Mouse (Mus musculus) neural tube, embryonic 14.5 days (tissue): ENCODE data around the gene Plekha6. TPM values are rescaled to one million over a fixed set of nuclear protein-coding genes. Genes with fewer than 3 reads are reported as not detected.

Experiments used
- ATAC-seq: fragments of 200-750 bp; cut with Nextera tagmentation; 2 replicates; pipeline ENCODE4 v1.8.0; 2017; ENCODE audit warnings: low read depth, mild to moderate bottlenecking, moderate TSS enrichment, moderate library complexity
- H3K27ac ChIP-seq: fragments of 300-500 bp; sonication (generic); 2 replicates; pipeline ENCODE4 v1.5.1; 2014; ENCODE audit warnings: low read depth, mild to moderate bottlenecking, control low read depth, low read length, moderate library complexity, mixed read lengths
- H3K27me3 ChIP-seq: fragments of 300-500 bp; sonication (generic); 2 replicates; pipeline ENCODE4 v1.6.1; 2014; ENCODE audit warnings: low read length; ENCODE audit not compliant: control insufficient read depth, insufficient read depth
- H3K36me3 ChIP-seq: fragments of 300-500 bp; sonication (generic); 2 replicates; pipeline ENCODE4 v1.6.1; 2014; ENCODE audit warnings: low read length, mixed read lengths; ENCODE audit not compliant: control insufficient read depth, insufficient read depth
- H3K4me1 ChIP-seq: fragments of 300-500 bp; sonication (generic); 2 replicates; pipeline ENCODE4 v1.6.1; 2014; ENCODE audit warnings: low read length; ENCODE audit not compliant: control insufficient read depth, insufficient read depth
- H3K4me2 ChIP-seq: fragments of 300-500 bp; sonication (generic); 2 replicates; pipeline ENCODE4 v1.6.1; 2014; ENCODE audit warnings: mild to moderate bottlenecking, low read depth, low read length, control low read depth
- H3K4me3 ChIP-seq: fragments of 300-500 bp; sonication (generic); 2 replicates; pipeline ENCODE4 v1.5.1; 2014; ENCODE audit warnings: low read depth, low read length, control low read depth, mixed read lengths
- H3K9ac ChIP-seq: fragments of 300-500 bp; sonication (generic); replicated peaks from 2 replicates; pipeline ENCODE4 v1.6.1; 2014; ENCODE audit warnings: low read depth, mild to moderate bottlenecking, control low read depth, low read length, mixed read lengths
- H3K9me3 ChIP-seq: fragments of 300-500 bp; sonication (generic); 2 replicates; pipeline ENCODE4 v1.6.1; 2016; ENCODE audit warnings: low read length; ENCODE audit not compliant: control insufficient read depth
- WGBS: fragments of 180-500 bp; shearing (Covaris S2); extraction: QIAGEN DNeasy Blood & Tissue Kit; methylation state at CpG from one replicate; pipeline ENCODE4 v1.1.7; 2014; 5-methylcytosine and 5-hydroxymethylcytosine counted together
- polyA plus RNA-seq: library from polyadenylated mRNA; unstranded; fragments of >200 nt; fragmentation: Nextera tagmentation; extraction: Ambion mirVana; gene quantifications from 2 replicates; pipeline ENCODE4 v1.2.1, GENCODE M21; 2014

Gene Plekha6
- polyA plus RNA-seq, 1 experiment from 2014 or later, result 27.9 TPM

- peaks cover 40% of the 10 kb centered on the region for H3K36me3 ChIP-seq
These were observed 123.9 kb downstream of the Plekha6 start for GRCm38 (mm10) chr1:133287880-133288279.

GRCm38 (mm10) chr1:133291888-133292287 lies 127.9 kb downstream of the Plekha6 start:
- 92% methylated on average over 6 of the region's 6 CpGs for WGBS
- no peak overlapping the region for H3K4me3 ChIP-seq
- no peaks in the 10 kb centered on the region for H3K9me3 ChIP-seq
- H3K4me2 ChIP-seq, result no peak overlapping the region
- no peak overlapping the region for H3K27ac ChIP-seq
- ATAC-seq, result no peak
- H3K9ac ChIP-seq, result no peak overlapping the region
- H3K27me3 ChIP-seq, result no peaks in the 10 kb centered on the region
- no peaks in the 10 kb centered on the region for H3K4me1 ChIP-seq
- H3K36me3 ChIP-seq, result peaks cover 51% of the 10 kb centered on the region

More at GRCm38 (mm10) chr1:133287880-133288279, 123.9 kb downstream of the Plekha6 start:
- Histone ChIP-seq H3K4me3 (no peak overlapping the region), H3K27me3 (no peaks in the 10 kb centered on the region), H3K4me2 (no peak overlapping the region), H3K9ac (no peak overlapping the region), H3K9me3 (no peaks in the 10 kb centered on the region), H3K27ac (no peak overlapping the region), H3K4me1 (no peaks in the 10 kb centered on the region)
- whole genome bisulfite sequencing, result 92% methylated on average over 12 of the region's 12 CpGs
- ATAC-seq, result no peak

- peaks cover 44% of the 10 kb centered on the region for H3K36me3 ChIP-seq
- H3K27me3 ChIP-seq, result no peaks in the 10 kb centered on the region
- no peak overlapping the region for H3K4me3 ChIP-seq
- H3K9me3 ChIP-seq, result no peaks in the 10 kb centered on the region
- ATAC-seq, result no peak
- no peaks in the 10 kb centered on the region for H3K4me1 ChIP-seq
- no peak overlapping the region for H3K9ac ChIP-seq
- H3K4me2 ChIP-seq, result no peak overlapping the region
- H3K27ac ChIP-seq, result no peak overlapping the region
These were observed 128.6 kb downstream of the Plekha6 start for GRCm38 (mm10) chr1:133292608-133293007.

- Histone ChIP-seq H3K4me1 (peaks cover 9% of the 10 kb centered on the region), H3K4me3 (no peak overlapping the region), H3K9me3 (no peaks in the 10 kb centered on the region), H3K36me3 (peaks cover 36% of the 10 kb centered on the region), H3K4me2 (no peak overlapping the region), H3K9ac (no peak overlapping the region), H3K27ac (no peak overlapping the region), H3K27me3 (no peaks in the 10 kb centered on the region)
- WGBS, result 88% methylated on average over 9 of the region's 9 CpGs
- no peak for ATAC-seq
These were observed 132.4 kb downstream of the Plekha6 start for GRCm38 (mm10) chr1:133296376-133296775.

GRCm38 (mm10) chr1:133298816-133299215 lies 134.8 kb downstream of the Plekha6 start:
- no peak overlapping the region for H3K4me2 ChIP-seq
- H3K4me3 ChIP-seq, result no peak overlapping the region
- peaks cover 9% of the 10 kb centered on the region for H3K4me1 ChIP-seq
- ATAC-seq, result peak; percentile 18; the same call in 1 of the 2 replicates
- no peaks in the 10 kb centered on the region for H3K27me3 ChIP-seq
- 23% methylated on average over 14 of the region's 14 CpGs for WGBS
- no peak overlapping the region for H3K9ac ChIP-seq
- peaks cover 21% of the 10 kb centered on the region for H3K36me3 ChIP-seq
- H3K27ac ChIP-seq, result no peak overlapping the region
- no peaks in the 10 kb centered on the region for H3K9me3 ChIP-seq

GRCm38 (mm10) chr1:133302540-133302939 lies 138.5 kb downstream of the Plekha6 start:
- H3K9ac ChIP-seq, result no peak overlapping the region
- WGBS, result 50% methylated on average over 3 of the region's 3 CpGs
- ATAC-seq, result no peak

GRCm38 (mm10) chr1:133306842-133307241 lies 142.8 kb downstream of the Plekha6 start:
- Histone ChIP-seq H3K36me3 (no peaks in the 10 kb centered on the region), H3K4me2 (no peak overlapping the region), H3K9ac (no peak overlapping the region), H3K4me1 (peaks cover 5% of the 10 kb centered on the region; the same call in 1 of the 2 replicates), H3K27ac (no peak overlapping the region), H3K27me3 (no peaks in the 10 kb centered on the region), H3K4me3 (no peak overlapping the region), H3K9me3 (no peaks in the 10 kb centered on the region)
- WGBS, result 8% methylated on average over 4 of the region's 4 CpGs
- no peak for ATAC-seq

More at GRCm38 (mm10) chr1:133302540-133302939, 138.5 kb downstream of the Plekha6 start:
- peaks cover 14% of the 10 kb centered on the region for H3K4me1 ChIP-seq
- peaks cover 7% of the 10 kb centered on the region; the same call in 1 of the 2 replicates for H3K36me3 ChIP-seq
- H3K4me3 ChIP-seq, result no peak overlapping the region
- H3K27me3 ChIP-seq, result no peaks in the 10 kb centered on the region
- no peak overlapping the region for H3K27ac ChIP-seq
- H3K4me2 ChIP-seq, result no peak overlapping the region
- no peaks in the 10 kb centered on the region for H3K9me3 ChIP-seq

- no peak overlapping the region for H3K27ac ChIP-seq
- H3K4me3 ChIP-seq, result no peak overlapping the region
- no peak overlapping the region for H3K4me2 ChIP-seq
- peaks cover 5% of the 10 kb centered on the region; the same call in 1 of the 2 replicates for H3K4me1 ChIP-seq
- H3K27me3 ChIP-seq, result no peaks in the 10 kb centered on the region
- H3K9ac ChIP-seq, result no peak overlapping the region
- peak; percentile 28; the same call in 1 of the 2 replicates for ATAC-seq
- no peaks in the 10 kb centered on the region for H3K36me3 ChIP-seq
- no peaks in the 10 kb centered on the region for H3K9me3 ChIP-seq
- 16% methylated on average over 6 of the region's 6 CpGs for WGBS
These were observed 143.3 kb downstream of the Plekha6 start for GRCm38 (mm10) chr1:133307318-133307717.

GRCm38 (mm10) chr1:133309652-133310267 lies 145.8 kb downstream of the Plekha6 start, which contains the start of gene Golt1a:
Gene Golt1a (plus strand): TSS chr1:133309800.
- H3K4me1 ChIP-seq, result peaks cover 5% of the 10 kb centered on the region; the same call in 1 of the 2 replicates
- ATAC-seq, result no peak
- no peak within 1 kb of the TSS for H3K9ac ChIP-seq
- H3K27me3 ChIP-seq, result no peaks in the 10 kb centered on the region
- H3K27ac ChIP-seq, result no peak within 1 kb of the TSS
- H3K36me3 ChIP-seq, result no peaks in the 10 kb centered on the region
- no peak within 1 kb of the TSS for H3K4me2 ChIP-seq
- H3K9me3 ChIP-seq, result no peaks in the 10 kb centered on the region
- 61% methylated on average over 14 of the region's 14 CpGs for WGBS
- H3K4me3 ChIP-seq, result no peak within 1 kb of the TSS
